Mouse (Mus musculus) testis, adult 2 months (tissue): Measurements from ENCODE around the gene Actr3.

Experiments
- CTCF ChIP-seq: fragments of 200-500 bp; IDR thresholded peaks from 2 replicates; pipeline ENCODE4 v1.5.1; 2012; ENCODE audit warnings: low read depth, mild to moderate bottlenecking, inconsistent platforms, low read length, moderate library complexity; ENCODE audit not compliant: control insufficient read depth, insufficient read depth, insufficient replicate concordance
- POLR2A ChIP-seq: fragments of 200-500 bp; IDR thresholded peaks from 2 replicates; pipeline ENCODE4 v1.6.1; 2012; ENCODE audit warnings: low read depth, mild to moderate bottlenecking, inconsistent platforms, low read length, moderate library complexity; ENCODE audit not compliant: control insufficient read depth

DNA sequence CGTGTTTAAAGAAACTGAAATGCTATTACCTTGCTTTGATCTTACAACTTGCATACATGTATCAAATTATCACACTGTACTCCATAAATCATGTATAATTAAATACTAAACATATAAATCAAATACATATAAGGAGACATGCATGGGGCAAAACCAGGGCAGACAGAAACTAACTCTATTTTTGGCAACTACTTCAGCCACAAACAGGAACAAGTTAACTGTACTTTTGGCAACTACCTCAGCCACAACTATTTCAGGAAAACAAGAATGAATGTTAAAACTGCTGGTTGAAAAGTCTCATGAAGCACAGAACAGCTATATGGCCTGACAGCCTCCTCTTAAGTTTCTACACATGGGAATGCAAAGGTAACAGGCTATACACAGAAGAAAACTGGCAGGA lies 40.1 kb downstream of the Actr3 start:
- TF ChIP-seq CTCF (no peak), POLR2A (no peak)
